Comparison of ENCODE assay signal across 7 mouse cellular contexts in the genomic region with DNA sequence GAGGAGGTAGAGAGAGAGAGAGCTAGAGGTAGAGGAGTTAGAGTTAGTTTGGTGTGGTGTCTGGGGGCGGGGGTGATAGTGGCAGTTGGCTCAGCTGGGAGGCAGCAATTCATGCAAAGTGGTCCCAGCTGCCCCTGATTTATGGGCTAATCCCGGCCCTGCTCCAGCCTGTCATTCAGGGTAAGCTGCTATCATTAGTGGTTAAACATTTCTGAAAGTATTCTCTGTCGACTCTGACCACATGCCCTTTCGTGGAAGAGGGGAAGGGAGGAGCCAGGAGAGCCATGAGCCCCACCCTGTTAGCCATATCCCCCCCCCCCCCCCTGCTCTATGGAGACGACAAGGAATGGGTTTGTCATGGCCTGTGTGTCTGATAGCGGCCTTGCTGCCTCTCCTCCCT.
DNase-seq lines count a peak whose midpoint lies in the region; ATAC-seq and TF ChIP-seq lines count a peak whose summit lies in the region.

No protein-coding gene starts in this region.

- peak overlapping the region; percentile 74 for H3K27ac ChIP-seq in embryonic facial prominence, embryonic 12.5 days
- H3K27ac ChIP-seq in gastrocnemius, adult 2 months = no peak overlapping the region

- H3K9ac ChIP-seq in embryonic facial prominence, embryonic 12.5 days = no peak overlapping the region

- H3K4me1 ChIP-seq in embryonic facial prominence, embryonic 12.5 days = peaks cover 33% of the 10 kb centered on the region

- ATAC-seq in embryonic facial prominence, embryonic 12.5 days (ENCODE audit: insufficient number of reproducible peaks, insufficient read depth, low FRiP score, low TSS enrichment) = peak; percentile 50

- H3K9me3 ChIP-seq in embryonic facial prominence, embryonic 12.5 days = no peaks in the 10 kb centered on the region

- no peaks in the 10 kb centered on the region for H3K27me3 ChIP-seq in embryonic facial prominence, embryonic 12.5 days

- TF ChIP-seq CTCF in gastrocnemius, adult 2 months (IDR thresholded peaks at IDR 0.05) = no peak

- intact Hi-C loops in gastrocnemius, adult 2 months (cut with DNase I) = no loop called here

- H3K36me3 ChIP-seq in embryonic facial prominence, embryonic 12.5 days = peaks cover 6% of the 10 kb centered on the region; the same call in 1 of the 2 replicates

- H3K4me3 ChIP-seq in embryonic facial prominence, embryonic 12.5 days = no peak overlapping the region
- no peak overlapping the region for H3K4me3 ChIP-seq in gastrocnemius, adult 2 months

- 6% methylated on average over 6 of the region's 6 CpGs for WGBS in embryonic facial prominence, embryonic 12.5 days

- no peak overlapping the region for H3K4me2 ChIP-seq in embryonic facial prominence, embryonic 12.5 days (replicated peaks)

- DNase-seq in ZHBTc4 (ENCODE audit: low read depth, low spot score) = peak; percentile 47
- DNase-seq in kidney, adult 18-20 months = peak; percentile 14
- peak; percentile 73 for DNase-seq in mesoderm, embryonic 11.5 days (ENCODE audit: low read depth, low spot score)
- no peak for DNase-seq in frontal cortex, postnatal 14 days (ENCODE audit: low spot score in 2 of 2)
- DNase-seq in thymus, postnatal 25 days = no peak
- DNase-seq in gastrocnemius, adult 2 months = no peak

Comparison
In these comparisons a context has a peak if more than half of its experiments do, and no peak if none do; other contexts are left out.
1. DNase-seq: peak in ZHBTc4 (single experiment), kidney, adult 18-20 months (single experiment) and mesoderm, embryonic 11.5 days (single experiment); none in frontal cortex, postnatal 14 days (0 of 2), thymus, postnatal 25 days (single experiment) and gastrocnemius, adult 2 months (single experiment).